Mouse (Mus musculus): ENCODE measurements around the gene Letmd1.

Gene Letmd1

GRCm38 (mm10) chr15:100508454-100509167 lies 39.8 kb downstream of the Letmd1 start:
- no peak for DNase-seq (ENCODE audit: low read depth)

- DNase-seq (ENCODE audit: low read depth) = no peak
Measured at GRCm38 (mm10) chr15:100510072-100510471, 41.2 kb downstream of the Letmd1 start.

- no peak for DNase-seq (ENCODE audit: low read depth)
Measured at GRCm38 (mm10) chr15:100513387-100513786, 44.6 kb downstream of the Letmd1 start.

- DNase-seq (ENCODE audit: low read depth) = no peak
Measured at GRCm38 (mm10) chr15:100515121-100515520, 46.3 kb downstream of the Letmd1 start.

- no peak for DNase-seq (ENCODE audit: low read depth)
Measured at GRCm38 (mm10) chr15:100520306-100520705, 51.5 kb downstream of the Letmd1 start.

- DNase-seq (ENCODE audit: low read depth) = no peak
Measured at GRCm38 (mm10) chr15:100525405-100525804, 56.6 kb downstream of the Letmd1 start.

GRCm38 (mm10) chr15:100527900-100528299 lies 59.1 kb downstream of the Letmd1 start:
- DNase-seq (ENCODE audit: low read depth) = no peak
